Mouse (Mus musculus): ENCODE measurements around the gene Vmn1r230. TPM values are rescaled to one million over a fixed set of nuclear protein-coding genes. Genes with fewer than 3 reads are reported as not detected.

Gene Vmn1r230
- polyA plus RNA-seq (2014; fragmentation: Nextera tagmentation; extraction: Ambion mirVana): not detected in 2 replicates

DNA sequence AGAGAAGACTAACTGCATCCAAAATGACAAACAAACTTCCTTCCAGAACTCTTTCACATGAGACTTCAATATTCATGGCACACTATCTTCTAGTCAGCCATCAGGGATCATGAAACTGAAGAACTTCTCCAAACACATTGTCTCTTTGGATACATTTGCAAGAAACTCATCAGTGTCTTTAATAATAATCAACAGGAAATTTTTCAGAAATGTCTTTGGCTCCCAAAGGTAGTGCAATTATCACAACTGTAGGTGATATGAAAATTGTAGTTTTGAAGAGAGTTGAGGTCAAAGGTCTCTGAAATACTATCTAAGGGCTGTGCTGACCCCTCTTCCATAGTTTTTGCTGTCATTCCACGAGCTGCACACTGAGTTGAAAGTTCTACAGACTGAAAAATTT lies at the start of gene Vmn1r230:
TSS of gene Vmn1r230 (plus strand) at position 301 of the 400 bp plus-strand sequence.
- Histone ChIP-seq H3K27me3 (ENCODE audit: control insufficient read depth, insufficient read depth, low read length) (no peaks in the 10 kb centered on the region), H3K9ac (replicated peaks; ENCODE audit: low read depth, low read length) (no peak within 1 kb of the TSS)
- no peak for ATAC-seq (ENCODE audit: low read depth)

DNA sequence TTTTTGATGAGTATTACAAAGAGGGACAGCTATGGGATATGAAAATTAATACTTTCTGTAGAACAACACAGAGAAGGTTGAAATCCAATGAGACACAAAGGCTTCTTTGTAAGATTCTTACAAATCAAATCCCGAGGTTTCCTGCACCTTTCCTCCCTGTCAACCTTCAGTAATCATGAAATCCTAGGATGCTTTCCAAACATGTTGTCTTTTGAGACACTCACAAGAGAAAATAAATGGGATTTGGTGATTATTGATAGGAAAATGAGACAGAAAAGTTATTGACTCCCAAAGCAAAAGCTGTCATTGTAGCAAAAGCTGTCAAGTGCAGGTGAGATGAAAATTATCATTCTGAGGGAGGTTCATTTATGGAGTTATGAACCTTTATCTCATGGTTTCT lies 29.0 kb upstream of the Vmn1r230 start, which contains the start of gene Vmn1r229:
TSS of gene Vmn1r229 (plus strand) at position 301 of the 400 bp plus-strand sequence.
- H3K9ac ChIP-seq (replicated peaks; ENCODE audit: low read depth, low read length): no peak within 1 kb of the TSS
- no peaks in the 10 kb centered on the region for H3K27me3 ChIP-seq (ENCODE audit: control insufficient read depth, insufficient read depth, low read length)
- H3K4me3 ChIP-seq (ENCODE audit: low read depth, low read length): no peak within 1 kb of the TSS
- H3K27ac ChIP-seq (ENCODE audit: low read depth, low read length): no peak within 1 kb of the TSS
- no peak for ATAC-seq (ENCODE audit: low read depth)
- 69% methylated on average over 1 of the region's 1 CpGs for WGBS
- H3K4me1 ChIP-seq (ENCODE audit: control insufficient read depth, insufficient read depth, low read length): no peaks in the 10 kb centered on the region
- no peak within 1 kb of the TSS for H3K4me2 ChIP-seq (ENCODE audit: low read depth, low read length)
- no peaks in the 10 kb centered on the region; the same call in 1 of the 2 replicates for H3K9me3 ChIP-seq (ENCODE audit: control insufficient read depth, low read length)
- H3K36me3 ChIP-seq (ENCODE audit: control insufficient read depth, insufficient read depth, low read length): no peaks in the 10 kb centered on the region

More for the DNA sequence above, at the start of gene Vmn1r230:
- 27% methylated on average over 1 of the region's 1 CpGs for WGBS
- Histone ChIP-seq H3K4me2 (ENCODE audit: low read depth, low read length) (no peak within 1 kb of the TSS), H3K4me3 (ENCODE audit: low read depth, low read length) (no peak within 1 kb of the TSS), H3K9me3 (ENCODE audit: control insufficient read depth, low read length) (no peaks in the 10 kb centered on the region), H3K27ac (ENCODE audit: low read depth, low read length) (no peak within 1 kb of the TSS), H3K4me1 (ENCODE audit: control insufficient read depth, insufficient read depth, low read length) (no peaks in the 10 kb centered on the region), H3K36me3 (ENCODE audit: control insufficient read depth, insufficient read depth, low read length) (no peaks in the 10 kb centered on the region)

Other genes with a start within 250 kb of the Vmn1r230 start
- 0.03 and 0.05 TPM in 2 replicates for gene Vmn2r110, start 244.0 kb upstream of the Vmn1r230 start, polyA plus RNA-seq (2014; fragmentation: Nextera tagmentation; extraction: Ambion mirVana)
- gene Fpr-rs3, start 215.6 kb upstream of the Vmn1r230 start, polyA plus RNA-seq (2014; fragmentation: Nextera tagmentation; extraction: Ambion mirVana): not detected in 2 replicates
- gene Vmn1r226, start 157.6 kb upstream of the Vmn1r230 start, polyA plus RNA-seq (2014; fragmentation: Nextera tagmentation; extraction: Ambion mirVana): not detected in 2 replicates
- gene Vmn1r227, start 110.6 kb upstream of the Vmn1r230 start, polyA plus RNA-seq (2014; fragmentation: Nextera tagmentation; extraction: Ambion mirVana): not detected in 2 replicates
- gene Vmn1r228, start 54.3 kb upstream of the Vmn1r230 start, polyA plus RNA-seq (2014; fragmentation: Nextera tagmentation; extraction: Ambion mirVana): not detected in 2 replicates
- not detected in 2 replicates for gene Vmn1r229, start 28.9 kb upstream of the Vmn1r230 start, polyA plus RNA-seq (2014; fragmentation: Nextera tagmentation; extraction: Ambion mirVana)
- not detected in 2 replicates for gene Vmn1r231, start 64.6 kb downstream of the Vmn1r230 start, polyA plus RNA-seq (2014; fragmentation: Nextera tagmentation; extraction: Ambion mirVana)
- not detected in 2 replicates for gene Vmn1r232, start 79.3 kb downstream of the Vmn1r230 start, polyA plus RNA-seq (2014; fragmentation: Nextera tagmentation; extraction: Ambion mirVana)
- gene Ppp2r1a, start 104.9 kb downstream of the Vmn1r230 start, polyA plus RNA-seq (2014; fragmentation: Nextera tagmentation; extraction: Ambion mirVana): 808 and 850 TPM in 2 replicates
- not detected in 2 replicates for gene Vmn1r233, start 156.0 kb downstream of the Vmn1r230 start, polyA plus RNA-seq (2014; fragmentation: Nextera tagmentation; extraction: Ambion mirVana)
- gene Zfp160, start 168.5 kb downstream of the Vmn1r230 start, polyA plus RNA-seq (2014; fragmentation: Nextera tagmentation; extraction: Ambion mirVana): 21.5 and 22.2 TPM in 2 replicates

All from neural tube, embryonic 14.5 days (tissue).